ENCODE assay signal across 8 mouse cellular contexts in genomic region chr8:122474951-122475560, GRCm38 (mm10). TPM values are rescaled to one million over a fixed set of nuclear protein-coding genes. Genes with fewer than 3 reads are reported as not detected.
A peak's percentile ranks its signal among the peaks of the same experiment; 100 is the strongest.
DNase-seq lines count a peak whose midpoint lies in the region; ATAC-seq and TF ChIP-seq lines count a peak whose summit lies in the region.

No protein-coding gene starts in this region.

- TF ChIP-seq CTCF in left cerebral cortex, adult 2 months (IDR thresholded peaks at IDR 0.05) = no peak

- H3K4me1 ChIP-seq in hindbrain, embryonic 11.5 days (replicated peaks; ENCODE audit: control insufficient read depth, insufficient read depth, low read length) = peaks cover 8% of the 10 kb centered on the region; the same call in 1 of the 2 replicates
- peaks cover 34% of the 10 kb centered on the region for H3K4me1 ChIP-seq in midbrain, embryonic 10.5 days

- peak overlapping the region; percentile 15; the same call in 1 of the 2 replicates for H3K27ac ChIP-seq in left cerebral cortex, adult 2 months
- H3K27ac ChIP-seq in hindbrain, embryonic 11.5 days (ENCODE audit: low read depth, low read length) = no peak overlapping the region
- peak overlapping the region; percentile 92 for H3K27ac ChIP-seq in midbrain, embryonic 10.5 days (replicated peaks)

- ATAC-seq in erythroblast, adult 5-6 weeks (replicated peaks; ENCODE audit: low FRiP score, poor library complexity, severe bottlenecking) = peak; percentile 38
- no peak for ATAC-seq in hindbrain, embryonic 11.5 days (ENCODE audit: low FRiP score)

- H3K27me3 ChIP-seq in hindbrain, embryonic 11.5 days (ENCODE audit: control insufficient read depth, insufficient read depth, low read length) = no peaks in the 10 kb centered on the region
- H3K27me3 ChIP-seq in midbrain, embryonic 10.5 days (ENCODE audit: low read depth, poor library complexity, severe bottlenecking) = no peaks in the 10 kb centered on the region

- H3K4me3 ChIP-seq in left cerebral cortex, adult 2 months = peak overlapping the region; percentile 91
- H3K4me3 ChIP-seq in hindbrain, embryonic 11.5 days (ENCODE audit: low read depth, low read length) = peak overlapping the region; percentile 98
- peak overlapping the region; percentile 81 for H3K4me3 ChIP-seq in midbrain, embryonic 10.5 days

- H3K4me2 ChIP-seq in hindbrain, embryonic 11.5 days (replicated peaks; ENCODE audit: low read depth, low read length) = peak overlapping the region; percentile 85

- intact Hi-C loops in left cerebral cortex, adult 2 months (cut with DNase I) = loop anchor here (1.0 to 10.0 kb wide), 2 partner anchors 14 to 190 kb away; partner anchors contain the start of gene Zfpm1
- intact Hi-C loops in left cerebral cortex, postnatal 4 days (cut with DNase I) = no loop called here

- 16% methylated on average over 16 of the region's 16 CpGs for WGBS in hindbrain, embryonic 11.5 days
- 17% methylated on average over 16 of the region's 16 CpGs for WGBS in midbrain, embryonic 10.5 days

- 0 out of 2 replicates have a peak, but pooled peaks cover 2% of the 10 kb centered on the region for H3K36me3 ChIP-seq in hindbrain, embryonic 11.5 days (ENCODE audit: control insufficient read depth, insufficient read depth, low read length)
- peaks cover 63% of the 10 kb centered on the region for H3K36me3 ChIP-seq in midbrain, embryonic 10.5 days

- H3K9me3 ChIP-seq in hindbrain, embryonic 11.5 days (ENCODE audit: control insufficient read depth, low read length) = no peaks in the 10 kb centered on the region
- no peaks in the 10 kb centered on the region for H3K9me3 ChIP-seq in midbrain, embryonic 10.5 days (replicated peaks)

- peak in 1 of 2 experiments; percentile 43 for DNase-seq in left cerebral cortex, adult 2 months (ENCODE audit: extremely low spot score in 1 of 2, low spot score in 2 of 2)
- no peak for DNase-seq in left cerebral cortex, adult 11 months (ENCODE audit: low spot score)
- DNase-seq in adrenal gland, postnatal 14 days = peak; percentile 84
- no peak for DNase-seq in hindbrain, embryonic 11.5 days (ENCODE audit: low spot score)
- DNase-seq in left cerebral cortex, postnatal 4 days = peak; percentile 61
- DNase-seq in midbrain, embryonic 10.5 days (ENCODE audit: low spot score) = no peak
- peak; percentile 72 for DNase-seq in testis, postnatal 14 days (ENCODE audit: low spot score)

- peak overlapping the region; percentile 94 for H3K9ac ChIP-seq in hindbrain, embryonic 11.5 days (ENCODE audit: low read depth, low read length)

RNA-seq across cellular contexts. Expression of gene Rnf166, which starts 0.8 kb away (rescaled TPM):
- 10 to 100 TPM; 37.6 to 37.9 TPM for total RNA-seq in left cerebral cortex, adult 2 months (2021)
- total RNA-seq in adrenal gland, postnatal 14 days (2021) = 37.9 and 38.5 TPM in 2 replicates
- total RNA-seq in erythroblast, adult 5-6 weeks (2015; ENCODE audit: low replicate concordance) = 9.0 and 12.9 TPM in 2 replicates
- 7.9 and 8.1 TPM in 2 replicates for total RNA-seq in erythroblast, adult 5-6 weeks (2017; ENCODE audit: low replicate concordance)
- polyA plus RNA-seq in hindbrain, embryonic 11.5 days (2014; fragmentation: Nextera tagmentation; extraction: Ambion mirVana) = 24.2 and 27.6 TPM in 2 replicates
- total RNA-seq in left cerebral cortex, postnatal 4 days (2021) = 10 to 100 TPM; 21.8 to 24.1 TPM
- 31.7 and 35.6 TPM in 2 replicates for polyA plus RNA-seq in midbrain, embryonic 10.5 days (2016; fragmentation: Nextera tagmentation; extraction: Ambion mirVana)

RNA-seq across cellular contexts. Expression of gene Ctu2, which starts 0.9 kb away (rescaled TPM):
- 10 to 100 TPM; 27.0 TPM for total RNA-seq in left cerebral cortex, adult 2 months (2021)
- 21.3 and 23.0 TPM in 2 replicates for total RNA-seq in adrenal gland, postnatal 14 days (2021)
- 3.8 and 29.4 TPM in 2 replicates for total RNA-seq in erythroblast, adult 5-6 weeks (2015; ENCODE audit: low replicate concordance)
- total RNA-seq in erythroblast, adult 5-6 weeks (2017; ENCODE audit: low replicate concordance) = 7.5 and 7.8 TPM in 2 replicates
- polyA plus RNA-seq in hindbrain, embryonic 11.5 days (2014; fragmentation: Nextera tagmentation; extraction: Ambion mirVana) = 65.6 and 67.5 TPM in 2 replicates
- 10 to 100 TPM; 46.2 to 49.4 TPM for total RNA-seq in left cerebral cortex, postnatal 4 days (2021)
- polyA plus RNA-seq in midbrain, embryonic 10.5 days (2016; fragmentation: Nextera tagmentation; extraction: Ambion mirVana) = 71.5 and 72.6 TPM in 2 replicates

RNA-seq across cellular contexts. Expression of gene Snai3, which starts 14.5 kb away (rescaled TPM):
- 1 to 10 TPM; 1.0 to 1.6 TPM for total RNA-seq in left cerebral cortex, adult 2 months (2021)
- total RNA-seq in adrenal gland, postnatal 14 days (2021) = 0.45 TPM in 1 of 2 replicates, not detected in the other
- total RNA-seq in erythroblast, adult 5-6 weeks (2015; ENCODE audit: low replicate concordance) = 1.0 TPM in 1 of 2 replicates, not detected in the other
- total RNA-seq in erythroblast, adult 5-6 weeks (2017; ENCODE audit: low replicate concordance) = not detected in 2 replicates
- polyA plus RNA-seq in hindbrain, embryonic 11.5 days (2014; fragmentation: Nextera tagmentation; extraction: Ambion mirVana) = not detected in 2 replicates
- total RNA-seq in left cerebral cortex, postnatal 4 days (2021) = not detected
- polyA plus RNA-seq in midbrain, embryonic 10.5 days (2016; fragmentation: Nextera tagmentation; extraction: Ambion mirVana) = 0.07 TPM in 1 of 2 replicates, not detected in the other

RNA-seq across cellular contexts. Expression of gene Mvd, which starts 31.8 kb away (rescaled TPM):
- total RNA-seq in left cerebral cortex, adult 2 months (2021) = 10 to 100 TPM; 20.8 to 25.3 TPM
- total RNA-seq in adrenal gland, postnatal 14 days (2021) = 10.6 and 13.3 TPM in 2 replicates
- 0.84 TPM in 1 of 2 replicates, not detected in the other for total RNA-seq in erythroblast, adult 5-6 weeks (2015; ENCODE audit: low replicate concordance)
- total RNA-seq in erythroblast, adult 5-6 weeks (2017; ENCODE audit: low replicate concordance) = 0.84 and 1.3 TPM in 2 replicates
- 46.3 and 49.2 TPM in 2 replicates for polyA plus RNA-seq in hindbrain, embryonic 11.5 days (2014; fragmentation: Nextera tagmentation; extraction: Ambion mirVana)
- total RNA-seq in left cerebral cortex, postnatal 4 days (2021) = 10 to 100 TPM; 68.7 to 78.2 TPM
- polyA plus RNA-seq in midbrain, embryonic 10.5 days (2016; fragmentation: Nextera tagmentation; extraction: Ambion mirVana) = 60.3 and 60.7 TPM in 2 replicates

RNA-seq across cellular contexts. Expression of gene Cyba, which starts 42.3 kb away (rescaled TPM):
- 1 to 10 TPM; 6.6 to 7.1 TPM for total RNA-seq in left cerebral cortex, adult 2 months (2021)
- 25.5 and 47.7 TPM in 2 replicates for total RNA-seq in adrenal gland, postnatal 14 days (2021)
- 105 and 126 TPM in 2 replicates for total RNA-seq in erythroblast, adult 5-6 weeks (2015; ENCODE audit: low replicate concordance)
- total RNA-seq in erythroblast, adult 5-6 weeks (2017; ENCODE audit: low replicate concordance) = 42.8 and 52.6 TPM in 2 replicates
- polyA plus RNA-seq in hindbrain, embryonic 11.5 days (2014; fragmentation: Nextera tagmentation; extraction: Ambion mirVana) = 52.7 and 53.4 TPM in 2 replicates
- 10 to 100 TPM in 1 of 2 experiments, 1 to 10 TPM in 1; 8.8 to 10.1 TPM for total RNA-seq in left cerebral cortex, postnatal 4 days (2021)
- 75.8 and 80.9 TPM in 2 replicates for polyA plus RNA-seq in midbrain, embryonic 10.5 days (2016; fragmentation: Nextera tagmentation; extraction: Ambion mirVana)

Comparison
In these comparisons a context has a peak if more than half of its experiments do, and no peak if none do; other contexts are left out.
1. DNase-seq: peak in adrenal gland, postnatal 14 days (single experiment), left cerebral cortex, postnatal 4 days (single experiment) and testis, postnatal 14 days (single experiment); none in left cerebral cortex, adult 11 months (single experiment), hindbrain, embryonic 11.5 days (single experiment) and midbrain, embryonic 10.5 days (single experiment).
2. Peak in every context shown above with its lines, with median percentiles within 50 percentile points of each other: H3K4me3 ChIP-seq.